Mouse (Mus musculus) hindbrain, embryonic 15.5 days (tissue): Measurements from ENCODE around the gene Eepd1. TPM values are rescaled to one million over a fixed set of nuclear protein-coding genes. Genes with fewer than 3 reads are reported as not detected.

Source experiments
- ATAC-seq: fragments of 200-750 bp; cut with Nextera tagmentation; 2 replicates; pipeline ENCODE4 v1.8.0; 2017; ENCODE audit warnings: low read depth, moderate number of reproducible peaks, moderate TSS enrichment; ENCODE audit not compliant: low FRiP score
- H3K27ac ChIP-seq: fragments of 300-500 bp; sonication (generic); replicated peaks from 2 replicates; pipeline ENCODE4 v1.5.1; 2015; ENCODE audit warnings: mild to moderate bottlenecking, inconsistent platforms
- H3K27me3 ChIP-seq: fragments of 300-500 bp; sonication (generic); 2 replicates; pipeline ENCODE4 v1.6.1; 2015; ENCODE audit warnings: control low read depth, inconsistent platforms
- H3K36me3 ChIP-seq: fragments of 300-500 bp; sonication (generic); 2 replicates; pipeline ENCODE4 v1.6.1; 2015; ENCODE audit warnings: control low read depth, inconsistent platforms
- H3K4me1 ChIP-seq: fragments of 300-500 bp; sonication (generic); replicated peaks from 2 replicates; pipeline ENCODE4 v1.6.1; 2015; ENCODE audit warnings: control low read depth, inconsistent platforms
- H3K4me2 ChIP-seq: fragments of 300-500 bp; sonication (generic); 2 replicates; pipeline ENCODE4 v1.6.1; 2015; ENCODE audit warnings: moderate library complexity, mild to moderate bottlenecking, inconsistent platforms
- H3K4me3 ChIP-seq: fragments of 300-500 bp; sonication (generic); 2 replicates; pipeline ENCODE4 v1.5.1; 2015; ENCODE audit warnings: mild to moderate bottlenecking, inconsistent platforms
- H3K9ac ChIP-seq: fragments of 300-500 bp; sonication (generic); 2 replicates; pipeline ENCODE4 v1.6.1; 2015; ENCODE audit warnings: inconsistent platforms
- H3K9me3 ChIP-seq: fragments of 300-500 bp; sonication (generic); 2 replicates; pipeline ENCODE4 v1.6.1; 2016; ENCODE audit warnings: control low read depth, inconsistent platforms
- WGBS: fragments of 180-500 bp; shearing (Covaris S2); methylation state at CpG from one replicate; pipeline ENCODE4 v1.1.7; 2015; 5-methylcytosine and 5-hydroxymethylcytosine counted together
- polyA plus RNA-seq: library from polyadenylated mRNA; unstranded; fragments of >200 nt; fragmentation: Nextera tagmentation; extraction: Ambion mirVana; gene quantifications from 2 replicates; pipeline ENCODE4 v1.2.1, GENCODE M21; 2015

Gene Eepd1
- polyA plus RNA-seq, 1 experiment from 2014 or later: 11.0 TPM

DNA sequence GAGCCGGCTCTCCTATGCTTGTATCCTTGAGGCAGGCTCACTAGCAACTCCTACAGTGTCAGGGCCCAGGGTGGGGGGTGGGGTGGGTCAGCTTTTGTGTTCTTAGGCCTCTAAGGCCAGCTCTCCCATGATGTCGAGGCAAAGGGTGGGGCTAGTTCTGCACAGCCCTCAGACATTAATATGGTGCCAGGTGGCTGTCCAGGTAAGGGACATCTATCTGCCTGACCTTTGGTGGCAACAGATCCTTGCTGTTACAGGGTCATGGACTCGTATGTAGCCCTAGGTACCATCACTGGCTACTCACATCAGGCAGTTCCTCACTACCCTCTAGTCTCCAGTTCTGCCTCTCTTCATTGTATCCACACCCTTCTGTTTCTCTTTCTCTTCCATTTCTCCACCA lies 87.4 kb downstream of the Eepd1 start:
- Histone ChIP-seq H3K4me3 (no peak overlapping the region), H3K27me3 (no peaks in the 10 kb centered on the region), H3K4me2 (no peak overlapping the region), H3K9me3 (no peaks in the 10 kb centered on the region), H3K9ac (no peak overlapping the region), H3K36me3 (no peaks in the 10 kb centered on the region), H3K4me1 (peaks cover 6% of the 10 kb centered on the region; the same call in 1 of the 2 replicates), H3K27ac (no peak overlapping the region)
- 82% methylated on average over 3 of the region's 3 CpGs for WGBS
- ATAC-seq: no peak

DNA sequence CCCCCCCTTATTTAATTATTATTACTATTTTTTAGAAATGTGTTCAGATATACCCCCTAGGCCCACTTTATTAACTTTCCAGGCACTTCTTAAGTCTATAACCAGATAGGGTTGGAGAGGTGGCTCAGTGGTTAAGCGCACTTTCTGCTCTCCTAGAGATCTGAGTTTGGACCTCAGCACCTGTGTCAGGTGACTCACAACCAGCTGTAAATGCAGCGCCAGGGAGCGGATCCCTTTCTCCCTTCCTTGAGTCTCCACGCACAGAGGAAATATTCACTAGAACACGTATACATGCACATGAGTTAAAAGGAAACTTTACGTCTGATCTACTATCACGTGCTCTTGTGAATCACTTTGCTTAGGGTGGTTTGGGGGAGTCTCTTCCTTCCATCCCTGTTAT lies 88.7 kb downstream of the Eepd1 start:
- H3K4me1 ChIP-seq: peaks cover 6% of the 10 kb centered on the region; the same call in 1 of the 2 replicates
- H3K36me3 ChIP-seq: no peaks in the 10 kb centered on the region
- H3K9ac ChIP-seq: no peak overlapping the region
- WGBS: 94% methylated on average over 7 of the region's 7 CpGs
- no peaks in the 10 kb centered on the region for H3K27me3 ChIP-seq
- no peak for ATAC-seq
- no peak overlapping the region for H3K4me2 ChIP-seq
- no peak overlapping the region for H3K4me3 ChIP-seq
- H3K9me3 ChIP-seq: no peaks in the 10 kb centered on the region
- no peak overlapping the region for H3K27ac ChIP-seq

GRCm38 (mm10) chr9:25570436-25570835 lies 89.1 kb downstream of the Eepd1 start:
- 88% methylated on average over 9 of the region's 9 CpGs for WGBS
- no peak for ATAC-seq
- Histone ChIP-seq H3K4me3 (no peak overlapping the region), H3K9me3 (no peaks in the 10 kb centered on the region), H3K27me3 (no peaks in the 10 kb centered on the region), H3K27ac (no peak overlapping the region), H3K36me3 (no peaks in the 10 kb centered on the region), H3K4me1 (peaks cover 6% of the 10 kb centered on the region; the same call in 1 of the 2 replicates), H3K4me2 (no peak overlapping the region), H3K9ac (no peak overlapping the region)

DNA sequence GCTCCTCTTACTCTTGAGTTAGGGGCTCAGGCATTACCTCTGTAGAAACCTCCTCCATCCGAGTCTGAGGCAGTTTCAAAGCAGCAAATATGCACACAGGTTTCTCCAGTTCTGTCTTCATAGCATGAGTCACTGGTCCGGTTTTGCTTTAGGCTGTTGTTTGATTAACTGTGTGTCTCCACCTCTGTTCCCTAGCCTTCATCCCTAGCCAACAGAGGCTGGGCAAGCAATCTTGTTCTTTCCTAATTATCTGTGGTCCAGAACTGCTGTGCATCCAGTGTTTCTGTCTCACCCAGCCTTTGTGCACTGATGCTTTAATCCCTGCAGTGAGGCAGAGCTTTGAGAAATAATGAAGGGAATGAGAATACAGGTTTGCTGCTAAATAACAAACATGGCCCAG lies 90.0 kb downstream of the Eepd1 start:
- H3K4me1 ChIP-seq: peaks cover 6% of the 10 kb centered on the region; the same call in 1 of the 2 replicates
- H3K4me2 ChIP-seq: no peak overlapping the region
- no peaks in the 10 kb centered on the region for H3K9me3 ChIP-seq
- no peak overlapping the region for H3K27ac ChIP-seq
- 65% methylated on average over 2 of the region's 2 CpGs for WGBS
- H3K4me3 ChIP-seq: no peak overlapping the region
- no peaks in the 10 kb centered on the region for H3K27me3 ChIP-seq
- ATAC-seq: no peak
- no peak overlapping the region for H3K9ac ChIP-seq
- no peaks in the 10 kb centered on the region for H3K36me3 ChIP-seq

DNA sequence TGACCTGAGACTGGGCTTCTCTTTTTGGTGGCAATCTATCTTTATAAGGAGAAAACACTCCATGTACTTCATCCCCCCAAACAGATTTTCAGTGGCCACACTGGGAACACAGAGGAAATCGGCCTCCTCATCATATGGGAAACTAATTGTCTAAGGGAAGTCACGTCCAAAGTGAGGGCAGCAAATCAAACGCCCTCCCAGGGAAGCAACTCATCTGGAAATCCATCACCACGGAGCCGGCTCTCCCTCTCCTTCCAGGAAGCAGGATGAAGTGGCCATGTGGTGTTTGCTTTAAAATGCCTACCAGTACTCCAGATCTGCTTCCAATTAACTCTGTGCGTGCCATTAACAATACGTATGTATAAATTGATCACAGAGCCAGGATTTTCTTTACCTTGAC lies 92.4 kb downstream of the Eepd1 start:
- Histone ChIP-seq H3K4me3 (no peak overlapping the region), H3K4me1 (peaks cover 6% of the 10 kb centered on the region; the same call in 1 of the 2 replicates), H3K36me3 (no peaks in the 10 kb centered on the region), H3K27ac (no peak overlapping the region), H3K9me3 (no peaks in the 10 kb centered on the region), H3K4me2 (no peak overlapping the region), H3K27me3 (no peaks in the 10 kb centered on the region), H3K9ac (no peak overlapping the region)
- no peak for ATAC-seq
- 60% methylated on average over 7 of the region's 7 CpGs for WGBS

DNA sequence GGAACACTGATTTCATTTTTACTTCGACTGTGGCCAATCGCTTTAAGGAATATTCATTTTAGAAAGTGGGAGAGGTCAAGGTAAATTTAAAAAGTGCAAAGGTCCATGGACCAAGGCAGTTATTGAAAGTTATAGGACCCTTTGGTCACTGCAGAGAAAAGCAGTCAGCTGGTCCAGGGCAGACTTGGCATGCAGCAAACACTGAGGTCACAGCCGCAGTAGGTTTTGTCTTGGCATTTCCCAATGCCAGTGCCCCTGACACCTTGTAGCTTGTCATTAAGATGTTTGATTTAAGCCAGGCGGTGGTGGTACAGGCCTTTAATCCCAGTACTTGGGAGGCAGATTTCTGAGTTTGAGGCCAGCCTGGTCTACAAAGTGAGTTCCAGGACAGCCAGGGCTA lies 92.8 kb downstream of the Eepd1 start:
- H3K9me3 ChIP-seq: no peaks in the 10 kb centered on the region
- H3K9ac ChIP-seq: no peak overlapping the region
- WGBS: 84% methylated on average over 4 of the region's 4 CpGs
- no peaks in the 10 kb centered on the region for H3K27me3 ChIP-seq
- no peak overlapping the region for H3K27ac ChIP-seq
- ATAC-seq: no peak
- H3K36me3 ChIP-seq: no peaks in the 10 kb centered on the region
- H3K4me2 ChIP-seq: no peak overlapping the region
- no peak overlapping the region for H3K4me3 ChIP-seq
- peaks cover 6% of the 10 kb centered on the region; the same call in 1 of the 2 replicates for H3K4me1 ChIP-seq

- 92% methylated on average over 7 of the region's 7 CpGs for WGBS
- Histone ChIP-seq H3K9ac (no peak overlapping the region), H3K4me2 (no peak overlapping the region), H3K36me3 (no peaks in the 10 kb centered on the region), H3K9me3 (no peaks in the 10 kb centered on the region), H3K27me3 (no peaks in the 10 kb centered on the region), H3K4me1 (no peaks in the 10 kb centered on the region), H3K27ac (no peak overlapping the region), H3K4me3 (no peak overlapping the region)
- no peak for ATAC-seq
These were observed 97.6 kb downstream of the Eepd1 start for GRCm38 (mm10) chr9:25578674-25579596.

DNA sequence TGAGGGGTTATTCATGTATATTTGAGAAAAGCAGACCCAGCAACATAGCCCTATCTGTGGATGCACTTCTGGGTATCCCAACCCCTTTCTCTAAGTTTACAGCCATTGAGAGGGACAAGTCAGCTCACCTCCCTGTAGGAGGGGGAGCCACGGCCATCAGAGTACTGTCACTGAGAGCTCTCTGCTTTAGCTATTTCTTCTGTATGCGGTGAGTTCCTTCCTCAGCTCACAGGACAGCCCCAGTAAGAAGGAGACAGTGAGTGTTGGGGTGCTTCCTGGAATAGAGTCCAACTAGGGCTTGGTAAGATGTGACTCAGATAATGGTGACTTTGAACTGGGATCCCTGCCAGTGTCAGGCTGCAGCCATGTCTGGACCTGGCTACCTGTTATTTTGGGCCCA lies 102.3 kb downstream of the Eepd1 start:
- Histone ChIP-seq H3K27me3 (no peaks in the 10 kb centered on the region), H3K9ac (no peak overlapping the region), H3K36me3 (no peaks in the 10 kb centered on the region), H3K4me3 (no peak overlapping the region), H3K27ac (no peak overlapping the region), H3K4me1 (no peaks in the 10 kb centered on the region), H3K9me3 (no peaks in the 10 kb centered on the region), H3K4me2 (no peak overlapping the region)
- ATAC-seq: no peak
- 82% methylated on average over 2 of the region's 2 CpGs for WGBS

DNA sequence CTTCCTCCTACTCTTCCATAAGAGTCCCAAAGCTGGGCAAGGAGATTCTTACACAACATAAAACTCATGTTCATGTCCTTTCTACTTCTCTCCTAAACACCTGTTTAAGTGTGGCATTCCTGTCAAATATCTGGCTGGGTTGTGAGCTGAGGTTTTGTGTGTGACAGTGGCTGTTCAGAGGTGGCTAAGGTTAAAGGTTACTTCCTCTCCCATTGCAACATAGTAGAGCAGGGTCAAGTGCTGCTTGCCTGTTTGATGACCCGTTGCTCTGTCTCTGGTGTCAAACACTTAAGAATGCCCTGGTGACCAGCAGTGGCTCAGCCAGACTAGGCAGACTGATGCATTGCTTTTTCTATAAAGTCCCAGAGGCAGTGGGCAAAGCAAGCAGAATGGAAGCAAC lies 104.3 kb downstream of the Eepd1 start:
- Histone ChIP-seq H3K27me3 (no peaks in the 10 kb centered on the region), H3K36me3 (no peaks in the 10 kb centered on the region), H3K4me1 (no peaks in the 10 kb centered on the region), H3K4me2 (no peak overlapping the region), H3K9me3 (no peaks in the 10 kb centered on the region), H3K27ac (no peak overlapping the region), H3K4me3 (no peak overlapping the region), H3K9ac (no peak overlapping the region)
- WGBS: 62% methylated on average over 1 of the region's 1 CpGs
- ATAC-seq: no peak

- no peak overlapping the region for H3K4me2 ChIP-seq
- 90% methylated on average over 2 of the region's 2 CpGs for WGBS
- H3K27me3 ChIP-seq: no peaks in the 10 kb centered on the region
- no peaks in the 10 kb centered on the region for H3K36me3 ChIP-seq
- no peak for ATAC-seq
- H3K4me1 ChIP-seq: no peaks in the 10 kb centered on the region; the same call in 1 of the 2 replicates
- H3K9me3 ChIP-seq: no peaks in the 10 kb centered on the region
- H3K4me3 ChIP-seq: no peak overlapping the region
- H3K9ac ChIP-seq: no peak overlapping the region
- no peak overlapping the region for H3K27ac ChIP-seq
These were observed 107.2 kb downstream of the Eepd1 start for GRCm38 (mm10) chr9:25588581-25588980.

DNA sequence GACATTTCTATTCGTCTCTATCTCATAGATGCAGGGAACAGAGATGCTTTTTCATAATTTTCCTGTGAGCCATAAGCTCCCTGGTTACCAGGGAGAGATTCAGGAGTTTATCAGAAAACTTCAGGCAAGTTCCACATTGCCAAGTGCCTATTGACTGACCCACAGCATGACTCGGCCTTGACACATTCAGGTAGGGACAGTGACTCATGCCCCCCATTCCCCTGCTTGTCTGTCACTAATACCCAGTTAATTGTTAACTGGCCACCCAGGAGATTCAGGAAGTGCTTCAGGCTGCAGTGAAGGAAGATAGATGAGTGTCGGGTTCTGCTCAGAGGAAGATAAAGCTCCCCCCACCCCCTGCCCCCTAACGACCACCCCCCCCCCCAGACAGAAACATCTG lies 109.4 kb downstream of the Eepd1 start:
- Histone ChIP-seq H3K36me3 (no peaks in the 10 kb centered on the region), H3K9me3 (no peaks in the 10 kb centered on the region), H3K4me1 (no peaks in the 10 kb centered on the region; the same call in 1 of the 2 replicates), H3K27ac (no peak overlapping the region), H3K4me3 (no peak overlapping the region), H3K4me2 (no peak overlapping the region), H3K9ac (no peak overlapping the region), H3K27me3 (no peaks in the 10 kb centered on the region)
- no peak for ATAC-seq
- WGBS: 40% methylated on average over 4 of the region's 4 CpGs

DNA sequence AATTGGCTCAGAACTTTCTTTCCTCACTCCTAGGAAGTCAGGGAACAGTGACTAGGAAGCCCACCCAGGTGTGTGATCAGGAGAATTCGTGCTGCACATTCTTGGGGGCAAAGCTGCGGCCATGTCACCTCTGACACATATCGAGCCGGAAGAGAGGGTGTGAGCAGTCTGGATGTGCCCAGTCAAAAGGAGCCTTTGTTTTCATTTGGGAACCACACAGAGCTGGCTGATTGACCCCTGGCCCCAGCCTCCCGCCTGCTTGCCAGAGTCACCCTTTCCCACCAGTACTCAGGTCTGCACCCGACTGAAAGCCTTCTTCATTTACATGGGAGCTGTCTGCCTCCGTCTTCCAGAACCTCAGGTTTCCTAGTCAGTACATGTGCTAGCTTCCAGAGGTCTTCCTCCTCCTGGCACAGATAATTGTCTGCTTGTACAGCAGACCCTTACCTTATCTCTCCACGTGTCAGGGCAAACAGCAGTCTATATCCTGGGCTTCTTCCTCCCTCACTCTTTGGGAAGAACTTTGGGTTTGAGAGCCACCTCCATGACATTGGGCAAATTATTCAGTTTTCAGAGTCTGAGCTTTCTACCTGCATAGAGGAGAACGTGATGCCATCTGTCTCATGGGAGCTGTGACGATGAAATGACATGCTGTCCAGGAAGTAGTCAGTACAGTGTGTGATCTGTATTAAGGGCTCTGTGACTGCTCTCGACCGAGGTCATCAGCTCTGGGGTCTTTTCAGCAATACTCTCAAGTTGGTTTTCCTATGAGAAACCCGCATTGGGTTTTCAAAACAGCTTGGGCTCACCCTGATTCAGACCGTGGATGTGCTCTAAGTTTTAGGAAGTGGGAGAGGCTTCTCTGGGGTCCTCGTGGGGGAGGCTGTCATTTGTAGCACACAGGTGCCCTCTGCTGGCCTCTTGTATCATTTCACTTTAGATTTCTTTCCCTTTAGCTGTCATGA lies 110.3 kb downstream of the Eepd1 start:
- peak; percentile 83 for ATAC-seq
- Histone ChIP-seq H3K9me3 (no peaks in the 10 kb centered on the region), H3K4me3 (no peak overlapping the region), H3K27ac (no peak overlapping the region), H3K4me1 (no peaks in the 10 kb centered on the region; the same call in 1 of the 2 replicates), H3K9ac (no peak overlapping the region), H3K27me3 (no peaks in the 10 kb centered on the region), H3K4me2 (peak overlapping the region; percentile 38), H3K36me3 (no peaks in the 10 kb centered on the region)
- whole genome bisulfite sequencing: 24% methylated on average over 15 of the region's 15 CpGs
